Mouse (Mus musculus) erythroblast, embryonic 14.5 days (primary cell): ENCODE results near the gene Rai14.

Experiments
- GATA1 ChIP-seq: IDR thresholded peaks from 2 replicates; pipeline ENCODE4 v1.6.1; 2012; ENCODE audit warnings: low read length, inconsistent platforms, mixed read lengths
- TAL1 ChIP-seq: IDR thresholded peaks from 3 replicates; pipeline ENCODE4 v1.6.1; 2012; ENCODE audit warnings: low read length, inconsistent platforms, mixed read lengths

DNA sequence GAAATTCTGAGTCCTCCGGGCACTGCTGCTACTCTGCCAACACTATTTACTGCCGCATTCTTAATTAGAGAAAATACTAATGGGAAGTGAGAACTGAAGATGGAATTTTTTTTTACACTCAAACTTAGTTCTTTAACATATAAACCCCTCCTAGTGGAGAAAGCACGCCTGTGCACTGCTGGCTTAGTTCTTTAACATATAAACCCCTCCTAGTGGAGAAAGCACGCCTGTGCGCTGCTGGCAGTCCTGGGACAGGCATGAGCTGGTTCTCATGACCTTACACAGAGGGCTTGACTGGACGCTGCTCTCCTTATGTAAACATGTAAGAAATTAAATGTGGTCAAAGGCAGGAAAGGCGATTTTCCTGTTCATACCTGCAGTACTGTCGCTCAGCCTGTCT lies 131.0 kb downstream of the Rai14 start:
- TF ChIP-seq GATA1 (no peak), TAL1 (no peak)
